In genomic region chr11:82235551-82236207, GRCm38 (mm10) we compare ENCODE assay signal across 8 mouse cellular contexts.
DNase-seq lines count a peak whose midpoint lies in the region; ATAC-seq lines count a peak whose summit lies in the region.

No protein-coding gene starts in this region.

- 26% methylated on average over 2 of the region's 2 CpGs for WGBS in limb, embryonic 13.5 days
- WGBS in neural tube, embryonic 15.5 days = 39% methylated on average over 2 of the region's 2 CpGs

- no peak overlapping the region for H3K4me3 ChIP-seq in limb, embryonic 13.5 days
- no peak overlapping the region for H3K4me3 ChIP-seq in neural tube, embryonic 15.5 days (replicated peaks)

- peak overlapping the region; percentile 19; the same call in 1 of the 2 replicates for H3K9ac ChIP-seq in limb, embryonic 13.5 days
- no peak overlapping the region for H3K9ac ChIP-seq in neural tube, embryonic 15.5 days (replicated peaks)

- H3K27ac ChIP-seq in limb, embryonic 13.5 days = no peak overlapping the region
- H3K27ac ChIP-seq in neural tube, embryonic 15.5 days (replicated peaks) = no peak overlapping the region

- no peaks in the 10 kb centered on the region for H3K36me3 ChIP-seq in limb, embryonic 13.5 days
- H3K36me3 ChIP-seq in neural tube, embryonic 15.5 days = no peaks in the 10 kb centered on the region

- peak; percentile 4 for DNase-seq in spleen, adult 12 weeks (ENCODE audit: low spot score)
- DNase-seq in spleen, postnatal 10 days (ENCODE audit: low spot score in 2 of 2) = no peak
- DNase-seq in WW6 (ENCODE audit: low read depth, low spot score) = peak; percentile 50
- peak; percentile 79 for DNase-seq in embryo, embryonic 10 days (ENCODE audit: low spot score)
- no peak for DNase-seq in urinary bladder, postnatal 4 days (ENCODE audit: low spot score in 2 of 2)

- no peaks in the 10 kb centered on the region for H3K4me1 ChIP-seq in limb, embryonic 13.5 days
- peaks cover 13% of the 10 kb centered on the region for H3K4me1 ChIP-seq in neural tube, embryonic 15.5 days

- H3K27me3 ChIP-seq in limb, embryonic 13.5 days = peaks cover 72% of the 10 kb centered on the region
- H3K27me3 ChIP-seq in neural tube, embryonic 15.5 days (replicated peaks) = 0 out of 2 replicates have a peak, but pooled peaks cover 14% of the 10 kb centered on the region

- H3K4me2 ChIP-seq in limb, embryonic 13.5 days (replicated peaks) = no peak overlapping the region
- no peak overlapping the region for H3K4me2 ChIP-seq in neural tube, embryonic 15.5 days

- H3K9me3 ChIP-seq in limb, embryonic 13.5 days = no peaks in the 10 kb centered on the region
- no peaks in the 10 kb centered on the region for H3K9me3 ChIP-seq in neural tube, embryonic 15.5 days (replicated peaks)

- peak; percentile 68 to 74 for ATAC-seq in hematopoietic stem cell, adult 5-6 weeks (replicated peaks in 1 of 2; ENCODE audit: insufficient read depth in 1 of 2, low FRiP score in 2 of 2, low TSS enrichment in 1 of 2, low read depth in 1 of 2, poor library complexity in 2 of 2, severe bottlenecking in 2 of 2)
- ATAC-seq in limb, embryonic 13.5 days (ENCODE audit: low FRiP score, low read depth) = no peak
- ATAC-seq in neural tube, embryonic 15.5 days (ENCODE audit: low FRiP score) = peak; percentile 63; the same call in 1 of the 2 replicates

Comparison
In these comparisons a context has a peak if more than half of its experiments do, and no peak if none do; other contexts are left out.
1. DNase-seq: peak in spleen, adult 12 weeks (single experiment), WW6 (single experiment) and embryo, embryonic 10 days (single experiment); none in spleen, postnatal 10 days (0 of 2) and urinary bladder, postnatal 4 days (0 of 2).